Mouse (Mus musculus): Measurements from ENCODE around the gene Med16.
A peak's percentile ranks its signal among the peaks of the same experiment; 100 is the strongest.

DNA sequence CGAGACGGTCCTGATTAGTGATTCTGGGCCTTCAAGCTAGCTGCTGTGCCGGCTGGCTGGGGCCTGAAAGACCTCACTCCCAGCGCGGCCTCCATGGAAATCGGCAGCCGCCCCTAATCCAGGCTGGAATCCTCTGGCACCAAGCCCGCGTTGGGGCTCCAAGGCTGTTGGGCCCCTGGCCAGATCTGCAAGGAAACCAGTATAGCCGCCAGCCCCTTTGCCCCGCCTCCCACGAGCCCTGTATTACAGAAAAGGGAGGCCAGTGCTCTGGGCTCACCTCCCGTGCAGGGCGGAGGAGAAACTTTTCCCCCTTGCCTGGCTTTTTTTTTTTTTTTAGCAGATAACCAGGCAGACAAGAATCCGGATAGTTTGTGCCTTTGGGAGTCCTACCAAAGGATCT, 55.3 kb downstream of the Med16 start:
- TF ChIP-seq CTCF (IDR thresholded peaks at IDR 0.05; ENCODE audit: low read depth) = peak; percentile 11; the same call in 1 of the 2 replicates
- peak; percentile 59; the same call in 1 of the 2 replicates for TF ChIP-seq EP300 (IDR thresholded peaks at IDR 0.05; ENCODE audit: low read depth)

All from heart, postnatal 0 days (tissue).